Mouse (Mus musculus): ENCODE measurements around the gene Rnf43. TPM values are rescaled to one million over a fixed set of nuclear protein-coding genes. Genes with fewer than 3 reads are reported as not detected.
A peak's percentile ranks its signal among the peaks of the same experiment; 100 is the strongest.

Rnf43 gene
- polyA plus RNA-seq, 1 experiment from 2014 or later: 2.1 TPM

DNA sequence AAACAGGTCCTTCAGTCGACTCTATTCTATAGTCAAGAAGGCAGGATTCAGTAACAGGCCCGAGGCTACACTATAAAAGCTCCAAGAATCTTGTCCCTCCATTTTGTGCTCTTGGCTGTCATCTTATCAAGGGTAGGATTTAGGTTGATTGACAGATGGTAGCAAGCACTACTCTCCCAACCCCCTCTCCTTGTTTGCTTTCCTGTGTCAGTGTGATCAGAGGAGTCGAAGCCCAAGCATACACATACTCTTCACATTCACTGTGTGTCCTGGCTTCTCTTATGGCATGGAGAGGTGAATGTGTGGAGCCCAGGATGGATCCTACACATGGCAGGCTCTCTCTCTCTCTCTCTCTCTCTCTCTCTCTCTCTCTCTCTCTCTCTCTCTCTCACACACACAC, 88.0 kb downstream of the Rnf43 start:
- ATAC-seq (replicated peaks; ENCODE audit: extremely low read depth, insufficient read depth, low FRiP score): no peak

DNA sequence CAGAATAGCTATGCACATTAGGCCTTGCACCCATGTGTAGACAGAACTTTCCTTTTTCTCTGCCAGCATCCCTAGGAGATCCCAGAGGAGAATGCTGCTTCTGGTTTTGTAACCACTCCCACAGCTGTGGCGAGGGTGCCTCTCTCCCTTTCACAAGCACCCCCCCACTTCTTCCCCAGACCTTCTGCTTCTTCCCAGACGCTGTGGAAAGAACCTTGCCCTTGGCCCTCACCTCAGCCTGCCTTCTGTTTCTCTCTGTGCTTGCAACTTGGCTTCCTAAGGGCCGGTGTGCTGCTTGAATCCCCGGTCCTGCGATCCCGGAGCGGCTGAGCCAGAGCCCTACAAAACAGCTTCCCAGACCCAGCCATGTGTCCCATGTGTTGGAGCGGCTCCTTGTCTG, 88.5 kb downstream of the Rnf43 start:
- WGBS: 74% methylated on average over 8 of the region's 8 CpGs
- Histone ChIP-seq H3K4me3 (ENCODE audit: low read length) (peak overlapping the region; percentile 5; the same call in 1 of the 2 replicates), H3K9ac (ENCODE audit: low read length) (no peak overlapping the region), H3K9me3 (replicated peaks; ENCODE audit: control insufficient read depth, low read length) (no peaks in the 10 kb centered on the region), H3K36me3 (ENCODE audit: control insufficient read depth, insufficient read depth) (no peaks in the 10 kb centered on the region), H3K4me1 (ENCODE audit: control insufficient read depth, insufficient read depth, low read length) (no peaks in the 10 kb centered on the region), H3K4me2 (ENCODE audit: low read depth, low read length) (peak overlapping the region; percentile 33), H3K27me3 (ENCODE audit: control insufficient read depth, insufficient read depth, low read length) (no peaks in the 10 kb centered on the region), H3K27ac (ENCODE audit: low read length) (peak overlapping the region; percentile 49)
- no peak for ATAC-seq (replicated peaks; ENCODE audit: extremely low read depth, insufficient read depth, low FRiP score)

More for the DNA sequence above, 88.0 kb downstream of the Rnf43 start:
- Histone ChIP-seq H3K9ac (ENCODE audit: low read length) (no peak overlapping the region), H3K9me3 (replicated peaks; ENCODE audit: control insufficient read depth, low read length) (no peaks in the 10 kb centered on the region), H3K27me3 (ENCODE audit: control insufficient read depth, insufficient read depth, low read length) (no peaks in the 10 kb centered on the region), H3K27ac (ENCODE audit: low read length) (peak overlapping the region; percentile 47; the same call in 1 of the 2 replicates), H3K36me3 (ENCODE audit: control insufficient read depth, insufficient read depth) (no peaks in the 10 kb centered on the region), H3K4me3 (ENCODE audit: low read length) (peak overlapping the region; percentile 1; the same call in 1 of the 2 replicates), H3K4me2 (ENCODE audit: low read depth, low read length) (peak overlapping the region; percentile 43), H3K4me1 (ENCODE audit: control insufficient read depth, insufficient read depth, low read length) (no peaks in the 10 kb centered on the region)
- 56% methylated on average over 3 of the region's 3 CpGs for WGBS

DNA sequence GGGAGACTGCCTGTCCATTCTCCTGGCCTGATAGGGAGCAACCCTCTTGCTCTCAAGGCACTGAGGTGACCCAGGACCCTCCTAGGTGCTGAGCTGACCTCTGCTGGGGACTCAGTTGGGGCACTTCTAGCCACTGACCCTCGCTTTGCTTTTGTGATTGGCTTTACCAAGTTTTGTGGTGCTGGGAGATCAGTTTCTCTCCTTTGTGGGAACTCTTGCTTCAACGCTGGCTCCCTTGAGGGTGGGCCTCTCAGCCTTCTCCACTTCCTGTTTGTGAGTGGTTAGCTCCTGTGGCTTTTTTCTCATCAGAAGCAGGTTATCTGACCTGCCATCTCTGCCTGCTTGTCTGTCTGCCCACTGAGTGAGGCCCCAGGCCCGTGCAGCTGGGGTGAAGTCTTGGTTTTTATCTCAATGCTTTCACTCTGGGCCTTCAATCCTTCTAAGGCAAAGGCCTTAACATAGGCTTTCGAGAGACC, 89.0 kb downstream of the Rnf43 start:
- H3K9ac ChIP-seq (ENCODE audit: low read length): no peak overlapping the region
- H3K4me2 ChIP-seq (ENCODE audit: low read depth, low read length): peak overlapping the region; percentile 33
- no peaks in the 10 kb centered on the region for H3K36me3 ChIP-seq (ENCODE audit: control insufficient read depth, insufficient read depth)
- peak overlapping the region; percentile 63 for H3K27ac ChIP-seq (ENCODE audit: low read length)
- H3K27me3 ChIP-seq (ENCODE audit: control insufficient read depth, insufficient read depth, low read length): no peaks in the 10 kb centered on the region
- H3K4me3 ChIP-seq (ENCODE audit: low read length): peak overlapping the region; percentile 5; the same call in 1 of the 2 replicates
- no peaks in the 10 kb centered on the region for H3K4me1 ChIP-seq (ENCODE audit: control insufficient read depth, insufficient read depth, low read length)
- no peaks in the 10 kb centered on the region for H3K9me3 ChIP-seq (replicated peaks; ENCODE audit: control insufficient read depth, low read length)
- ATAC-seq (replicated peaks; ENCODE audit: extremely low read depth, insufficient read depth, low FRiP score): no peak
- 42% methylated on average over 4 of the region's 4 CpGs for WGBS

DNA sequence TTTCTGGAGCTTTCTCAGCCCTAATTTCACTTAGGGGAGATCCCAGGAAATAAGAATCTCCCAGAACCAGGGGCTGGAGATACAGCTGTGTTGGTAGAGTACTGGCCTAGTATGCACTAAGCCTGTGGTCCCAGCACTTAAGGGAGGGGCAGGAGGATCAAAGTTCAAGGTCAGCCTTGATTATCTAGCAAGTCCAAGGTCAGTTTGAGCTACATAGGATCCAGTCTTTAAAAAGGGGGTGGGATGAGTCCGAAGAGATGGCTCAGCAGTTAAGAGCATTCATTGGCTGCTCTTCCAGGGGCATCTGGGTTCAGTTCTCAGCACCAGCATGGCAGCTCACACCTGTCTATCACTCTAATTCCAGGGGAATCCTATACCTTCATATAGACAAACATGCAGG, 89.8 kb downstream of the Rnf43 start:
- peak overlapping the region; percentile 35 for H3K4me2 ChIP-seq (ENCODE audit: low read depth, low read length)
- no peak overlapping the region for H3K9ac ChIP-seq (ENCODE audit: low read length)
- H3K36me3 ChIP-seq (ENCODE audit: control insufficient read depth, insufficient read depth): no peaks in the 10 kb centered on the region
- no peaks in the 10 kb centered on the region for H3K9me3 ChIP-seq (replicated peaks; ENCODE audit: control insufficient read depth, low read length)
- H3K4me1 ChIP-seq (ENCODE audit: control insufficient read depth, insufficient read depth, low read length): no peaks in the 10 kb centered on the region
- 76% methylated on average over 1 of the region's 1 CpGs for WGBS
- peak overlapping the region; percentile 14; the same call in 1 of the 2 replicates for H3K4me3 ChIP-seq (ENCODE audit: low read length)
- no peaks in the 10 kb centered on the region for H3K27me3 ChIP-seq (ENCODE audit: control insufficient read depth, insufficient read depth, low read length)
- peak overlapping the region; percentile 63 for H3K27ac ChIP-seq (ENCODE audit: low read length)
- no peak for ATAC-seq (replicated peaks; ENCODE audit: extremely low read depth, insufficient read depth, low FRiP score)

DNA sequence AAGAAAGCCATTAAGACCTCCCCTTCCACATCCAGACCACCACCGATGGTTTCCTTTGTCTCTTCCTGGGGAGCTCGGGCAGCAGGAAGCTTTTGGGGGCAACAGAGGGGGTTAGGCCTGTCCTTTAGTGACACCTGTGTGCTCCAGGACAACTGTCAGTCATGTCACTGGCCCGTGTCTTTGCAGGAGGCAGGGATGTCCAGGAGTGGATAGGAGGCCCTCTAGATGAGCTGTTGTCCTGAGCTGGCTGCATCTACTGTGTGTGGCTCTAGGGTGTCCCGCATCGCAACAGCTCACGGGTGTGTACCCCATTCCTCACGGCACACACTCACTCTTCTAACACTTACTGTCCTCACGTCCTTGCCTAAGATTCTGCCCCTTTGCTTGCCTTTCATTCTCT, 90.7 kb downstream of the Rnf43 start:
- Histone ChIP-seq H3K36me3 (ENCODE audit: control insufficient read depth, insufficient read depth) (no peaks in the 10 kb centered on the region), H3K27me3 (ENCODE audit: control insufficient read depth, insufficient read depth, low read length) (no peaks in the 10 kb centered on the region), H3K27ac (ENCODE audit: low read length) (no peak overlapping the region), H3K9ac (ENCODE audit: low read length) (no peak overlapping the region), H3K4me2 (ENCODE audit: low read depth, low read length) (no peak overlapping the region), H3K9me3 (replicated peaks; ENCODE audit: control insufficient read depth, low read length) (no peaks in the 10 kb centered on the region), H3K4me1 (ENCODE audit: control insufficient read depth, insufficient read depth, low read length) (no peaks in the 10 kb centered on the region), H3K4me3 (ENCODE audit: low read length) (no peak overlapping the region)
- no peak for ATAC-seq (replicated peaks; ENCODE audit: extremely low read depth, insufficient read depth, low FRiP score)
- 70% methylated on average over 8 of the region's 8 CpGs for WGBS

DNA sequence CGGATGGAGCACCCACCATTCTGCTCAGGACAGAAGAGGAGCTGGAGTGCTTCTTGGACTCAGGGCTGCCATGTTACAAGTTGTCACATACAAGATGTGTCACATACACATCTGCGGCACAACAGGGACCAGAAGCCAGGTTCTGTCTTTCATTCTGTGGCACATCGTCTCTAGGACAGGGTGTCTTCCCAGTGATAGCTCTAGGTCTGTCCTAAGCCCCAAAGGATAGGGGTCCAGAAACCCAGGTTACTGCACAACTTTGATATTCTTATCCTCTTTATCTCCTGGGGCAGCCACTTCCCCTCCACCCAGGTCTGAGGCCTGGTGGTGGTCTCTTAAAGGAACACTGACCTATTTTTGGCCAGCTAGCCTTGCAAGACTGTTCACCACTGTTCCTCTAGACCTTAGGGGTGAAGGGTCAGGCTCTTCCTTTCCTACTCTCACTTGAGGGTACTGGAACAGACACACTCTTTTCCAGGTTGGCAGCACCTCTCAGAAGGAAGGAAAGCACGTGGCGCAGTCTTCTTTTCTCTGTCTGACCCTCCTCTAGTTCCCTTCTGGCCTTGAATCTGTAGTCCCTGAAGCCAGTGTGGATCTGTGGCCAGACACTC, 91.5 kb downstream of the Rnf43 start:
- Histone ChIP-seq H3K9ac (ENCODE audit: low read length) (no peak overlapping the region), H3K27ac (ENCODE audit: low read length) (0 out of 2 replicates have a peak overlapping the region, but pooled peaks have one; percentile 33), H3K27me3 (ENCODE audit: control insufficient read depth, insufficient read depth, low read length) (no peaks in the 10 kb centered on the region), H3K4me1 (ENCODE audit: control insufficient read depth, insufficient read depth, low read length) (no peaks in the 10 kb centered on the region), H3K9me3 (replicated peaks; ENCODE audit: control insufficient read depth, low read length) (no peaks in the 10 kb centered on the region), H3K4me2 (ENCODE audit: low read depth, low read length) (peak overlapping the region; percentile 32; the same call in 1 of the 2 replicates), H3K4me3 (ENCODE audit: low read length) (no peak overlapping the region), H3K36me3 (ENCODE audit: control insufficient read depth, insufficient read depth) (no peaks in the 10 kb centered on the region)
- WGBS: 71% methylated on average over 5 of the region's 5 CpGs
- ATAC-seq (replicated peaks; ENCODE audit: extremely low read depth, insufficient read depth, low FRiP score): no peak

DNA sequence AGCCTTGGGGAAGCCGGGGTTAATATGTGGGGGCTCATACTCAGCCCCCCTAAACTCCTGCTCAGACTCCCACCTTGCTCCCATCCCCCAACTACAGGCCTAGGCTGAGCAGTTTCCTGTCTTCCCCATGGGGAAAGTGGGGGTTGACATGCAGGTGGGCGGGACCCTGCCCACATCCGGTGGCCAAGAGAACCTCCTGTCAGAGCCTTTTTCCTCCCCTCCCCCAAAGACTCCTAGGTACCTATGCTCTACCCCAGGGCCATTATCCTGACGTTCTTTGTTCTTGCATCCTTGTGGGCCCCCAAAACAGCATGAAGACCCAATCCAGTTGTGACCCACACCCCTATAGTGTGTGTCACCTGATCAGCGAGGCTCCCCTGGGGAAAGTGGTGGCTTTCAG, 92.1 kb downstream of the Rnf43 start:
- 60% methylated on average over 5 of the region's 5 CpGs for WGBS
- peaks cover 3% of the 10 kb centered on the region; the same call in 1 of the 2 replicates for H3K27me3 ChIP-seq (ENCODE audit: control insufficient read depth, insufficient read depth, low read length)
- no peak overlapping the region for H3K9ac ChIP-seq (ENCODE audit: low read length)
- H3K27ac ChIP-seq (ENCODE audit: low read length): peak overlapping the region; percentile 37
- ATAC-seq (replicated peaks; ENCODE audit: extremely low read depth, insufficient read depth, low FRiP score): peak; percentile 35; the same call in 1 of the 2 replicates
- no peaks in the 10 kb centered on the region for H3K4me1 ChIP-seq (ENCODE audit: control insufficient read depth, insufficient read depth, low read length)
- H3K4me3 ChIP-seq (ENCODE audit: low read length): peak overlapping the region; percentile 25
- no peaks in the 10 kb centered on the region for H3K9me3 ChIP-seq (replicated peaks; ENCODE audit: control insufficient read depth, low read length)
- peak overlapping the region; percentile 32 for H3K4me2 ChIP-seq (ENCODE audit: low read depth, low read length)
- no peaks in the 10 kb centered on the region for H3K36me3 ChIP-seq (ENCODE audit: control insufficient read depth, insufficient read depth)

DNA sequence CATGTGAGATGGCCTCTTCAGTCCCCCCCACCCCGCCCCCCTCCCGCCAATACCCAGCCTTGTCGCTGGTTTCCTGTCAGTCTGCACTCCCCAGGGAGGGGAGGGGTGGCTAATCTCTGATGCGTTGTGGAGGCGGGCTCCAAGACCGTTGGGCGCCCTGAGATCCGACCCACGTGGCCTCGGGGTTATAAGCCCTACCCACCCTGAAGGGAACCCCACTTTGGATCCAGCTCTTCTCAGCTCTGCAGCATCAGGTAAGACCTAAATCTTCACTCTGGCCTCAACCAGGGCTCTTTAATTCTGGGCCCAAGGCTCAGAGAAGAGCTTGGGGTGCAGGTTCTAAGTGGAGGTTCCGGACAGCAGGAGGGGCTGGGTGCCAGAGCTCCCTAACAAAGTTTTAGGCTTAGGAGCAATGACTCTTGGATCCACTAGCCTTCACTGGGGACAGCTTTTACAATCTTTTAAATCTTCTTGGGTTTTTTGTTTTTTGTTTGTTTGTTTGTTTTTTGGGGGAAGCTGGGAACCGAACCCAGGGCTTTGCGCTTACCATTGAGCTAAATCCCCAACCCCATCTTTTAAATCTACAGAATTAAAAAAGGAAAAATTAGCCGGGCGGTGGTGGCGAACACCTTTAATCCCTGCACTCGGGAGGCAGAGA, 93.0 kb downstream of the Rnf43 start:
- 62% methylated on average over 17 of the region's 17 CpGs for WGBS
- Histone ChIP-seq H3K27ac (ENCODE audit: low read length) (peak overlapping the region; percentile 17; the same call in 1 of the 2 replicates), H3K4me2 (ENCODE audit: low read depth, low read length) (no peak overlapping the region; the same call in 1 of the 2 replicates), H3K9ac (ENCODE audit: low read length) (no peak overlapping the region), H3K36me3 (ENCODE audit: control insufficient read depth, insufficient read depth) (no peaks in the 10 kb centered on the region), H3K4me3 (ENCODE audit: low read length) (peak overlapping the region; percentile 47), H3K4me1 (ENCODE audit: control insufficient read depth, insufficient read depth, low read length) (0 out of 2 replicates have a peak, but pooled peaks cover 2% of the 10 kb centered on the region), H3K27me3 (ENCODE audit: control insufficient read depth, insufficient read depth, low read length) (peaks cover 12% of the 10 kb centered on the region), H3K9me3 (replicated peaks; ENCODE audit: control insufficient read depth, low read length) (no peaks in the 10 kb centered on the region)
- peak; percentile 35 for ATAC-seq (replicated peaks; ENCODE audit: extremely low read depth, insufficient read depth, low FRiP score)

DNA sequence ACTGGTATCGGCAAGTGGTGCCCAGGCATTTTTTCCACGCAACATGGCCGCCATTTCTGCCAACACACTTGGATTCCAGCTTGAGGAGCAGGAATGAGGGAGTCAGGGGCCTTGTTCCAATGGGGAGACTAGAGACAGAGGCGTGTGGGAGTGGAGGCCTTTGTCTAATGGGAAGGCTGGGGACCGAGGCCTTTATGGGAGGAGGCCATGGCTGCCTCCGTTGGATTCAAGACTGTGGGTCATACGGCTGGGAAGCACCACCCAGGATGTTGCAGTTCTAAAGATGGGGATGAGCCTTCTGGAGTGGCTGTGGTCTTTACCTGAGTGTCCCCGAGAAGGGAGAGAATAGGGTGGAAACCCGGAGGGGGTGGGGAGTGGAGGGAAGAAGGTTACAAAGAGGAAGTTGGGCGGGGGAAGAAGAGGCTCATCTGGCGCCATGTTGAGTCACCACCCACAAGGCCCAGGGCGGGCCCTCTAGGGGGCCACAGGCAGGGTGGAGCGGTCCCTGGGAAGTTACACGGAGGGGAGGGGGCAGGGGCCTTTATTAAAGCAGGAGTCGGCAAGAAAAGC, 93.8 kb downstream of the Rnf43 start:
- 0 out of 2 replicates have a peak, but pooled peaks cover 3% of the 10 kb centered on the region for H3K4me1 ChIP-seq (ENCODE audit: control insufficient read depth, insufficient read depth, low read length)
- no peak for ATAC-seq (replicated peaks; ENCODE audit: extremely low read depth, insufficient read depth, low FRiP score)
- no peaks in the 10 kb centered on the region for H3K9me3 ChIP-seq (replicated peaks; ENCODE audit: control insufficient read depth, low read length)
- no peak overlapping the region for H3K4me2 ChIP-seq (ENCODE audit: low read depth, low read length)
- peak overlapping the region; percentile 45 for H3K27ac ChIP-seq (ENCODE audit: low read length)
- H3K27me3 ChIP-seq (ENCODE audit: control insufficient read depth, insufficient read depth, low read length): peaks cover 21% of the 10 kb centered on the region
- H3K36me3 ChIP-seq (ENCODE audit: control insufficient read depth, insufficient read depth): no peaks in the 10 kb centered on the region
- peak overlapping the region; percentile 66 for H3K9ac ChIP-seq (ENCODE audit: low read length)
- WGBS: 74% methylated on average over 15 of the region's 15 CpGs
- peak overlapping the region; percentile 47 for H3K4me3 ChIP-seq (ENCODE audit: low read length)
